Mouse (Mus musculus) left cerebral cortex, adult 9 months (tissue): ENCODE results near the gene Rpl12.

Experiments
- DNase-seq, 2 experiments: peaks; one replicate each; pipeline ENCODE4 v3.0.0; 2022; ENCODE audit warnings: low spot score in 2 of 2

The Rpl12 gene

GRCm38 (mm10) chr2:32961192-32961995 lies at the start of gene Rpl12, which contains the start of gene Lrsam1:
Gene Rpl12 (plus strand): TSS chr2:32961559.
Gene Lrsam1 (minus strand): TSS chr2:32961614.
- DNase-seq: peak; percentile 84 to 93

GRCm38 (mm10) chr2:32911639-32912182 lies 49.6 kb upstream of the Rpl12 start:
- no peak for DNase-seq

DNA sequence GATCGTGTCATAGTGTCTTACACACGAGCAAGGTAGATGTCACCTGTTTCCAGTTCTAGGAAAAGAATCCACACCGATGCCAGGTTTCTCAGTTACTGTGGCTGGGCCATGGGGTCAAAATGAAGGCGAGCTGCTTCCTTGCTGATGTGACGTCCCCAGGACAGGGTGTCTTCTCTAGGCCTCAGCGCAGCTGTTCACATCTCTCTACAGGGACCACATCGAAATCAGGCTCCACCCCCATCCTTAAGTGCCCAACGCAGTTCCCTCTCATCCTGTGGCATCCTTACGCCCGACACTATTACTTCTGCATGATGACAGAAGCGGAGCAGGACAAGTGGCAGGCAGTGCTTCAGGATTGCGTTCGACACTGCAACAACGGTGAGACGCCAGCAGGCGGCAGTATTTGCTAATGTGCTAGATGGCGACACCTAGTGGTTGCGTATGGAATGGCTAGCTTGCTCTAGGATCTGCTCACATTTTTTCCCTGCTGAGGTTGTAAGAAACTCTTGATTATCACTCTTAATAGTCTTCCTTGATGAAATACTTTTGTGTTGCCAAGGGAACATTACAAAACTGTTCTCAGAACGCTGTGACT lies 49.1 kb upstream of the Rpl12 start:
- peak in 1 of 2 experiments; percentile 87 for DNase-seq

GRCm38 (mm10) chr2:32914362-32914761 lies 47.0 kb upstream of the Rpl12 start:
- no peak for DNase-seq

DNA sequence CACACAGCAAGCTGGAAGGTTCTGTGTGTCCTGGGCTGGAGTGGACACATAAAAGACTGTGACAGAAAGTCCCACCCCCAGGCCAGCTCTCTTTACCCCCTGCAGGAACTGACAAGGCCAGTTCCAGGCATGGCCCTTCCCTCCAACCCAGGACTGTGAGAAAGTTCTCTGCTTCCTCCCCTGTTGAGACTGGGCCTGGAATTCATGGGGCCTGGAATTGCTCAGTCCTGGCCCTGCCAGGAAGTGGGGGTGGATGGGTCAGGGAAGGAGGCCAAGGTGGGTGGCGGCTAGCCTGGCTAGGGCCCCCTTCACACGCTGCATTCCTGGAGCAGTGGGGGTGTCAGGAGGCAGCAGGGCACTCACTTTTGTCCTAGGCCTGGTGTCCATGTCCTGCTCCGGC lies 46.5 kb upstream of the Rpl12 start:
- DNase-seq: no peak

DNA sequence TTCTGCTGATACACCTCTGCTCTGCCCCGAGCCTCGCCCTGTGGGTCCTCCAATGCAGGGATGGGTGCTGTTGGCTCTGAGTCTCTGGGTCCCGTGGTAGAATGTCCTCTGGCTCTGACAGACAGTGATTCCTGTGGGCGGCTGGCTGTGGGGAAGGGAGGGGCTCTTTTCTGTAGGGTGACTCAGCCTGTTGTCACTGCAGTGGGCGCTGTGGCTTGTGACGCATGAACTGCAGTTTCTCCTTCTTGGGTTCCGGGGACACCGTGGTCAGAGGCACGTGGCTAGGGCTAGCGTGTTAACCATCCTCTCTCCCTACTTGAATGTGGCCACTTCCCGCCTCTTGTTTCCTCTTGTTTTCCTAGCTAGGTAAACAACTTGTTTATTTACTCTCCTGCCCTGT lies 43.8 kb upstream of the Rpl12 start:
- DNase-seq: peak; percentile 53 to 84

DNA sequence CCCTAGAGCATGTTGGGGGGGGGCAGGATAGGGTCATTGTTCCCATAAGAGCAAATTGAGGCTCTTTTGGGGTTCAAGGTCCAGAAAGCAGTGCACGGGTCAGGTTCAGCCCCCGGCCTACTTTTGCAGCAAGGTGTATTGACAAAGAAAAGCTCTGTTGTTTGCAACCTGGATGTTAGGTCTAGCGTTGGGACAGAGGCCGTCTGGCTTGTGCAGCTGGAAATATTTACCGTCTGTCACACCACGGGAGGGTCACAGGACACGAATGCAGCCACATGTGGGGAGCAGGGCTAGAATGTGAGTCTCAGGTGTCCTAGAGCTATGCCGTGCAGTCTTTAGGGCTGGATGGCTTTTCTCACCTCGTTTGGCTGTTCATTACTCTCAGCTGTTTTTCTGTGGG lies 43.0 kb upstream of the Rpl12 start:
- DNase-seq: no peak

- DNase-seq: no peak
Measured at GRCm38 (mm10) chr2:32921235-32921634, 40.1 kb upstream of the Rpl12 start.

- DNase-seq: no peak
Measured at GRCm38 (mm10) chr2:32921801-32922380, 39.5 kb upstream of the Rpl12 start.

- DNase-seq: no peak
Measured at GRCm38 (mm10) chr2:32922564-32922963, 38.8 kb upstream of the Rpl12 start.

- DNase-seq: no peak
Measured at GRCm38 (mm10) chr2:32923551-32924250, 37.7 kb upstream of the Rpl12 start.

- DNase-seq: no peak
Measured at GRCm38 (mm10) chr2:32924306-32924844, 37.0 kb upstream of the Rpl12 start.

DNA sequence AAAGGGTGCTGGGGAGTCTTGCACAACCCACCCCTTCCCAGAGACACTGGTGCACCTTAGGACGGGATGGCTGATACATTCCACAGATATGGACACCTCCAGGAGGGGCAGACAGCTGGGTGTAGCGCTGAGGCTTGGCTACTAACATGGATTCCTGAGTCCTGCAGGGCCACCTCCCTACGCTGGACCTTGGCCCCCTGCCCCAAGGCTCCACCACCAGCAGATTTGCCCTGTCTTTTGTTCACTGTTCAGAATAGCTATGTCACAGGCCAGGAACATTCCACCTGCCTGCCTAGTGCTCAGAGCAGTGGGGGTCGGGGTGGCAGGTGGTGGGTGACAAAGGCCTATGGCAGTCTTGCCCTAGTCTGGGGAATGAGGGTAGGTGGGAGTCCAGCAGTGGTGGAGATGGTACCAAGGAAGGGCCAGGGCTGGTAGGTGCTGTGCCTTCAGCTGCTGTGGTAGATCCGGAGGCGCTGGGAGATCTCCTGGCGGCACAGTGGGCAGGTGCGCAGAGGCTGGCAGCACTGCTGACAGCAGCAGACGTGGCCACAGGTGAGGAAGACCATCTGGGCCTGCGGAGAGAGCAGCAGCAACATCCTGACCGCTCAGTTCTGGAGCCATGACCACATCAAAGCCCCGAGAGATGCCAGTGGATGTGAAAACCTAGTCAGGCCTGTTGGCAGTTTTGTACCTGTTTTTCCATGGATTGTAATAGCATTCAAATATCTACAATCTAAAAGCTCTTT lies 34.9 kb upstream of the Rpl12 start:
- no peak for DNase-seq

- DNase-seq: no peak
Measured at GRCm38 (mm10) chr2:32927624-32928234, 33.6 kb upstream of the Rpl12 start.

GRCm38 (mm10) chr2:32928235-32928946 lies 33.0 kb upstream of the Rpl12 start:
- peak in 1 of 2 experiments; percentile 83 for DNase-seq

DNA sequence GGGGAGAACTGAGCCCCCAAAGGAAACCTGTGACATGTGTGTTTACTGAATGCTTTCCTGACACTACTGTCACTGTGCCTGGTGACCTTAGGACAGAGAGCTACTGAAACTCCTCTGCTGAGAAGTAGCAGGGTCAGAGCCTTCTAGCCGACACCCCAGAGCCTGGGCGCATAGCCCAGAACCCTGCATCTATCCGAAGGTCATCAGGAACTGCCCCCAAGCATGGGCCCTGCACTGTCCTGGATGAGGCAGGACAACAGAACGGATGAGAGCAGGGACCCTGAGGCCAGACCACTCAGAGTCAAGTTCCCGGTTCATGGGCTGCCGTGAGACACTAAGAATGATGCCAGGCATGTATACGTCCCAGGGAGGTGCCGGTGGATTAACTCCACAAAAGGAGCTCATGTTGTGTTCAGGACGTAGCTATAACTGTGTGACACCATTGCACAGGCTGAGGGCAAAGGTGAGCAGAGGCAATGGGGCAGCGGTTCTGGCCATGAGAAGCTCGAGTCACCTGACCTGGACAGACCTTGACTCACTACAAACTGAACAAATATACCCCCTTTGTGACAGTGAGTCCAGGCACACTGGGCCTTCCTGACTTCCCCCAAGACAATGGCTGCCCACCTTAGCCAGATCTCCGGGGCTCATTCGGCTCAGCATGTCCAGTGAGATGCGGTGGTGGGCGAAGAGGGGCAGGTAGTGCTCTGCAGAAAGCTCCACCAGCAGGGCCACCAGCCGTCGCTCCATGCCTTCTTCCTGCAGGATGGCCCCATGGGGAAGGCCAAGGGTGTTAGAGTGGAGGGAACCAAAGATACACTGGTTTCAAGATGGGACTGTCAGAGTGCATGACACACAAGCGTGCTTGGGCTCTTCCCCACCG lies 32.2 kb upstream of the Rpl12 start:
- DNase-seq: no peak

DNA sequence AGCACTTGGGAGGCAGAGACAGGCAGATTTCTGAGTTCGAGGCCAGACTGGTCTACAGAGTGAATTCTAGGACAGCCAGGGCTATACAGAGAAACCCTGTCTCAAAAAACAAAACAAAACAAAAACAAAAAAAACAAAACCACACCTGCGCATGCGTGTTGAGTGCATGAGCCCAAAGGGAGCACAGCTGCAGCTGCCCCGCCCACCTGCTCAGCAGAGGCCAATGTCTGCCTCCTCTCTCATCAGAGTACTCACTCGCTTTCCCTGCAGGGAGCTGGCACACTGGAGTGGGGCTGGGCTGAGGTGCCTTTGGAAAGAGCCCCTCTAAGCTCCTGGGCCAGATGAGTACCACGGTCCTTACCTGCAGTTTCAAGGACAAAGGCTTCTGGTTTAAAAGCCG lies 29.6 kb upstream of the Rpl12 start:
- no peak for DNase-seq

DNA sequence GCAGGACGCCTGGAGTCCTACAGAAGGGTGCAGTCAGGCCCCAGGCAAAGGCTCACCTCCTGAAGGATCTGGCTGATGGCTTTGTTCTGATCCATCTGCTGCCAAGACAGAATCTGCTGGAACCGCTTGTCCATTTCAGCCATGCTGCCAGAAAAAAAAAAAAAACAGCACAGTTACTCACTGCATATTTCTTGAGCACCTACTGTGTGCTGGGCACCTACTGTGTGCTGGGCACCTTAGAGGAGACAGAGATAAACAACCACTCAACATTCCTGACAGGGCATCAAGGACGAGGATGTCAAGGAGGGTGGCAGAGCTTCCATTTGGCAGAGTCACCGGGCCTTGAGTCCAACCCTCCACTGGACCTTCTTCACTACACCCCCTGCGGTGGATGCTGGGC lies 22.6 kb upstream of the Rpl12 start:
- DNase-seq: no peak

DNA sequence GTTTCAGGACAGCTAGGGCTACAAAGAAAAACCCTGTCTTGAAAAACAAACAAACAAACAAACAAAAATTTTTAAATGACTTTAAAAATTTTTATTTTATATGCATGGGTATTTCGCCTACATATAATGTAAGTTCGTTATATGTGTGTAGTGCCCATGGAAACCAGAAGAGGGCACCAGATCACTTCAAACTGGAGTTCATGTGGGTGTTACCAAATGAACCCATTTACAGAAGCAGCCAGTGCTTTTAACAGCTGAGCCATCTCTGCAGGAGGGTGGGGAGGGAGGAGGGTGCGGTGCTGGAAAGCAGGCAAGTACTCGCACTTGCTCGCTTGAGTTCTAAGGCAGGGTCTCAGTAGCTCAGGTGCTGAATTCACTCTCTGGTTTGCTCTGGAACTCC lies 21.9 kb upstream of the Rpl12 start:
- peak in 1 of 2 experiments; percentile 62 for DNase-seq
